Mouse (Mus musculus) urinary bladder, postnatal 14 days (tissue): ENCODE measurements at regions not wholly inside any gene's neighbourhood (a gene's known extent, or its start where the extent isn't known, plus 50 kb on each side); places are given as distances from the start of the nearest gene placed in this dataset.
"Not testable (repeated sequence)": the region's sequence is repeated elsewhere in the genome, so short reads cannot be mapped to it uniquely, and the experiment has no call there.

Experiments
- DNase-seq: peaks from one replicate; pipeline ENCODE4 v3.0.0; 2021; ENCODE audit warnings: low spot score

GRCm38 (mm10) chr12:64137997-64138396 lies 336.5 kb downstream of the Fscb start:
- no peak for DNase-seq

DNA sequence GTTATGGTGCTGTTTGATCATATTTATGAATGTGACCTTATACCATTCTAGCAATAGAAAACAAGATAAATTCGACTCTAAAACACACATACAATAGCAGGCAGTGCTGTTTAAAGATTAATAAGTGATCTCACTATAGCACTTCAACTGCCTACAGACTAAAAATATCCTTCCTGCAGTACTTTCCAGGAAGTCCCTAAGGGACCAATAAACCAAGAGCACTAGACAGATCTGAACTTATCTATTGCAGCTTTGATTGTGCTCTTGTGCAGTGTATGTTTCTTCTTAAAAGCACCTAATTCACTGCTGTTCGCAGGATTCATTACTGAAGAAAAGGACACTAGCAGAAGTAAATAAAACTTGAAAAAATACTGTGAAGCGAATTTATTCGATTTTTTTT lies 358.1 kb downstream of the Fscb start:
- DNase-seq = no peak

GRCm38 (mm10) chr12:64114476-64114875 lies 360.0 kb downstream of the Fscb start:
- DNase-seq = no peak

- DNase-seq = peak; percentile 9
Measured at GRCm38 (mm10) chr12:64104214-64104613, 370.3 kb downstream of the Fscb start.

DNA sequence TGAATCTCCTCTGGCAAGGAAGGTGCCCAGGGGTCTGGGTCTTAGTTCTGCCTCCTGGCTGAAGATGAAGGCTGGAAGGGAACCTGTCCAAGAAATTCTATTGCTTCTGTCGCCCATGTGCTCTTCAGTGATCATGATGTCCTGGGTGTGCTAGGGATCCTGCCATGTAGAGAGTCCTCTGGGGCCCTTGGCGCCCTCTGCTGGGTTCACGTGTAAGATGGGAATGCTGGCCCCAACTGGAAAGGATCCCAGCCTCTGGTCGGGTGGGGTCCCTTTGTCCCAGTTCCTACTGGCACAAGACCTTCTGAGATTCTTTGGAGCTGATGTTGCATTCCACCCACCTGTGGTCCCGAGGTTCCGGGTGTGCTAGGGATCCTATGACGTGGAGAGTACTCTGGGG lies 397.7 kb downstream of the Fscb start:
- DNase-seq = no peak

DNA sequence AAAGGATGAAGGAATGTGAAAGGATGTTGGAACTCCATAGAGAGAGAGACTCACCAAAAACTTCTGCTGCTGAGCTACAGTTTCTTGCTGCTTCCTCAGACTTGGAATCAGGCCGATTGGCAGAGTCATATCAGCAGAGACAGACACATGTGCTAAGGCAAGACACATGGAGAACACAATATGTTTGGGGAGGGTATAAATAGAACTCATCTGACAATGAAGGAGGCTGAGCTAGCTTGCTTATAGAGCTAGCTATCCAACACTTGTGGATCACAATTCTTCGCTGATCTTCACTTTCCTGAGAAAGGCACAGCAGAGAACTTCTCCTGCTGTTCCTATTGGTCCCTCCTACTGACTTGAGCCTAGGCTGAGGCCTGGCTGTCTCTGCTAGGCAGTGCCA lies 429.0 kb downstream of the Fscb start:
- no peak for DNase-seq

- DNase-seq = not testable (repeated sequence)
Measured at GRCm38 (mm10) chr12:64008631-64009030, 465.9 kb downstream of the Fscb start.
